Mouse (Mus musculus) intestine, embryonic 16.5 days (tissue): Measurements from ENCODE around the gene Suv39h1. TPM values are rescaled to one million over a fixed set of nuclear protein-coding genes. Genes with fewer than 3 reads are reported as not detected.

Source experiments
- ATAC-seq: fragments of 200-750 bp; cut with Nextera tagmentation; 2 replicates; pipeline ENCODE4 v1.8.0; 2017; ENCODE audit warnings: moderate TSS enrichment, moderate library complexity
- H3K27ac ChIP-seq: fragments of 300-500 bp; sonication (generic); 2 replicates; pipeline ENCODE4 v1.5.1; 2014; ENCODE audit warnings: mild to moderate bottlenecking, low read length
- H3K27me3 ChIP-seq: fragments of 300-500 bp; sonication (generic); replicated peaks from 2 replicates; pipeline ENCODE4 v1.6.1; 2014; ENCODE audit warnings: low read length, control low read depth, mixed read lengths; ENCODE audit not compliant: control insufficient read depth, insufficient read depth
- H3K36me3 ChIP-seq: fragments of 300-500 bp; sonication (generic); 2 replicates; pipeline ENCODE4 v1.6.1; 2014; ENCODE audit warnings: low read length, control low read depth; ENCODE audit not compliant: control insufficient read depth, insufficient read depth
- H3K4me1 ChIP-seq: fragments of 300-500 bp; sonication (generic); 2 replicates; pipeline ENCODE4 v1.6.1; 2014; ENCODE audit warnings: low read length, control low read depth, mixed read lengths; ENCODE audit not compliant: control insufficient read depth, insufficient read depth
- H3K4me2 ChIP-seq: fragments of 300-500 bp; sonication (generic); 2 replicates; pipeline ENCODE4 v1.6.1; 2014; ENCODE audit warnings: low read depth, low read length, control low read depth
- H3K4me3 ChIP-seq: fragments of 300-500 bp; sonication (generic); 2 replicates; pipeline ENCODE4 v1.5.1; 2014; ENCODE audit warnings: mild to moderate bottlenecking, low read length
- H3K9ac ChIP-seq: fragments of 300-500 bp; sonication (generic); 2 replicates; pipeline ENCODE4 v1.6.1; 2014; ENCODE audit warnings: low read depth, low read length
- H3K9me3 ChIP-seq: fragments of 300-500 bp; sonication (generic); 2 replicates; pipeline ENCODE4 v1.6.1; 2016; ENCODE audit warnings: low read length, control low read depth; ENCODE audit not compliant: control insufficient read depth
- WGBS: fragments of 180-500 bp; shearing (Covaris S2); extraction: QIAGEN DNeasy Blood & Tissue Kit; methylation state at CpG from one replicate; pipeline ENCODE4 v1.1.7; 2014; 5-methylcytosine and 5-hydroxymethylcytosine counted together
- polyA plus RNA-seq: library from polyadenylated mRNA; unstranded; fragments of >200 nt; fragmentation: Nextera tagmentation; extraction: Ambion mirVana; gene quantifications from 2 replicates; pipeline ENCODE4 v1.2.1, GENCODE M21; 2015

Gene Suv39h1
- polyA plus RNA-seq, 1 experiment from 2014 or later, result 43.7 TPM

DNA sequence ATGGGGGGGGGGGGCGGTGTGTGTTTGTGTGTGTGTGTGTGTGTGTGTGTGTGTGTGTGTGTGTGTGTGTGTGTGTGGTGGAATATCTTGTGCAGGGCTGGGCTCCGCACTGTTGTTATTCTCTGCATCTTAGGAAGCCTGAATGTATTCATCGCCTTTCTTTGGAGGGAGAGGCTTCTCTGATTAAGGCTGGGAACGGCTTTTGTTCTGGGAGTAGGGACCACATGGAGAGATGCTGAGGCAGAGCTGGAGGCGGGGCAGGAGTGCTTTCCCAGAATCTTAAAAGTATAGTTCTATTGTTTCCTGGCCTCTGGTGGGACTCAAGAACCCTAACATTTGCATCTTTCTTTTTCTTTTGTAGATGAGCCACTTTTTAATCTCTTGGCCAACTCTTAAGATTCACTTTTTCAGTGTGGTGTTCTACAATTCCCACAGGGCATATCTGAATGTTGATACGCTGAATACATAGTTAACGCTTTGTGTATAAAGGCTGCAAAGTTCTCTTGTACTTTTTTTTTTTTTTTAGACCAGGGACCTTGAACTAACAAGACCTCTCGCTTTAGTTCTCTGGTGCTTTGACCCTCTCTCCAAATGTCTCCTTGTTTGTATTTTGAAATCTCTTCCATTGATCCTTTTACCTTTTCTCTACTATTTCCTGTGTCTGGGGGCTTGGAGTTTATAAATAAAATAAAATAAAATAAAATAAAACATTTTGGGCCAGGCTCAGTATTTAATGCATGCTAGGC lies 60.8 kb downstream of the Suv39h1 start:
- ATAC-seq, result no peak
- no peaks in the 10 kb centered on the region for H3K36me3 ChIP-seq
- H3K27ac ChIP-seq, result no peak overlapping the region
- no peaks in the 10 kb centered on the region for H3K9me3 ChIP-seq
- no peaks in the 10 kb centered on the region for H3K27me3 ChIP-seq
- H3K4me1 ChIP-seq, result no peaks in the 10 kb centered on the region
- WGBS, result 59% methylated on average over 7 of the region's 8 CpGs
- H3K4me2 ChIP-seq, result no peak overlapping the region
- no peak overlapping the region for H3K4me3 ChIP-seq
- H3K9ac ChIP-seq, result no peak overlapping the region

DNA sequence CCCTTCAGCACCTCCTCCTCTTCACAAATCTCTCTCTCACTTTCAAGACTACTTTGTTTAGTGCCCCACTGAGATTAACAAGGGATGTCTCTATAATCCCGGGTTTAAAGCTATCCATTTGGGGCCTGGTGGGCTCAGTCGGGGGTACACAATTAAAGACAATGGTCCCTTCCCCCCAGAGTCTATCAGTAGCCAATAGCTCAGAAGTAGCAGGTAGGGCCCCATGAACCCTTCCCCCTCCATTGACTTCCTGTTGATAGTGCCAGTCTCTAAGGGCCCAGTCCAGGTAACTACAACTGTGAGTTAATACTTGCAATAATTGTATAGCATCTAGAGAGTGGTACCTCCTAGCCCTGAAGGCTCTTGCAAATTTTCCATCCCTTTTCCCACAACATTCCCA lies 61.4 kb downstream of the Suv39h1 start:
- no peak overlapping the region for H3K27ac ChIP-seq
- H3K27me3 ChIP-seq, result no peaks in the 10 kb centered on the region
- no peaks in the 10 kb centered on the region for H3K9me3 ChIP-seq
- H3K4me3 ChIP-seq, result no peak overlapping the region
- no peak overlapping the region for H3K9ac ChIP-seq
- no peaks in the 10 kb centered on the region for H3K4me1 ChIP-seq
- no peaks in the 10 kb centered on the region for H3K36me3 ChIP-seq
- H3K4me2 ChIP-seq, result no peak overlapping the region
- 15% methylated on average over 2 of the region's 2 CpGs for WGBS
- no peak for ATAC-seq

Other genes starting within 250 kb of the Suv39h1 start
- 25.9 and 27.7 TPM in 2 replicates for gene Otud5, start 233.4 kb downstream of the Suv39h1 start, polyA plus RNA-seq
- gene Pim2, start 196.5 kb downstream of the Suv39h1 start, polyA plus RNA-seq, result 13.6 and 15.3 TPM in 2 replicates
- gene Slc35a2, start 190.7 kb downstream of the Suv39h1 start, polyA plus RNA-seq, result 46.5 and 50.8 TPM in 2 replicates
- 95.3 and 101 TPM in 2 replicates for gene Pqbp1, start 175.5 kb downstream of the Suv39h1 start, polyA plus RNA-seq
- 132 and 141 TPM in 2 replicates for gene Timm17b, start 175.4 kb downstream of the Suv39h1 start, polyA plus RNA-seq
- gene Gm10491, start 166.9 kb downstream of the Suv39h1 start, polyA plus RNA-seq, result not detected in 2 replicates
- gene Gm10490, start 165.2 kb downstream of the Suv39h1 start, polyA plus RNA-seq, result not detected in 2 replicates
- gene Pcsk1n, start 154.9 kb downstream of the Suv39h1 start, polyA plus RNA-seq, result 10.6 and 10.7 TPM in 2 replicates
- not detected in 2 replicates for gene Eras, start 146.2 kb downstream of the Suv39h1 start, polyA plus RNA-seq
- gene Hdac6, start 126.9 kb downstream of the Suv39h1 start, polyA plus RNA-seq, result 16.8 and 17.3 TPM in 2 replicates
- 0.93 and 2.5 TPM in 2 replicates for gene Gata1, start 96.7 kb downstream of the Suv39h1 start, polyA plus RNA-seq
- gene Glod5, start 56.3 kb downstream of the Suv39h1 start, polyA plus RNA-seq, result 8.8 and 12.7 TPM in 2 replicates
- gene Was, start 15.7 kb upstream of the Suv39h1 start, polyA plus RNA-seq, result 0.61 and 0.87 TPM in 2 replicates
- gene Wdr13, start 58.1 kb upstream of the Suv39h1 start, polyA plus RNA-seq, result 19.8 and 22.3 TPM in 2 replicates
- 372 and 405 TPM in 2 replicates for gene Rbm3, start 71.1 kb upstream of the Suv39h1 start, polyA plus RNA-seq
- 8.6 and 10.0 TPM in 2 replicates for gene Tbc1d25, start 101.4 kb upstream of the Suv39h1 start, polyA plus RNA-seq
- 101 and 102 TPM in 2 replicates for gene Ebp, start 118.8 kb upstream of the Suv39h1 start, polyA plus RNA-seq
- 5.8 and 7.5 TPM in 2 replicates for gene Porcn, start 131.8 kb upstream of the Suv39h1 start, polyA plus RNA-seq
- gene Ftsj1, start 177.6 kb upstream of the Suv39h1 start, polyA plus RNA-seq, result 30.8 and 33.7 TPM in 2 replicates
- 9.5 and 11.0 TPM in 2 replicates for gene Slc38a5, start 196.4 kb upstream of the Suv39h1 start, polyA plus RNA-seq